Mouse (Mus musculus) ES-E14 (cell line): Measurements from ENCODE around the gene Fbxw24.
"Not testable (repeated sequence)": the region's sequence is repeated elsewhere in the genome, so short reads cannot be mapped to it uniquely, and the experiment has no call there.

Source experiments
- MAFK ChIP-seq: IDR thresholded peaks from 2 replicates; pipeline ENCODE4 v1.6.1; 2014; ENCODE audit warnings: mild to moderate bottlenecking, low read depth, low read length, inconsistent platforms; ENCODE audit not compliant: insufficient read depth
- ZC3H11A ChIP-seq: IDR thresholded peaks from 2 replicates; pipeline ENCODE4 v1.6.1; 2012; ENCODE audit warnings: low read depth, mild to moderate bottlenecking, inconsistent platforms, low read length, borderline replicate concordance
- ZNF384 ChIP-seq: IDR thresholded peaks from 2 replicates; pipeline ENCODE4 v1.6.1; 2012; ENCODE audit warnings: low read depth, low read length, inconsistent platforms

DNA sequence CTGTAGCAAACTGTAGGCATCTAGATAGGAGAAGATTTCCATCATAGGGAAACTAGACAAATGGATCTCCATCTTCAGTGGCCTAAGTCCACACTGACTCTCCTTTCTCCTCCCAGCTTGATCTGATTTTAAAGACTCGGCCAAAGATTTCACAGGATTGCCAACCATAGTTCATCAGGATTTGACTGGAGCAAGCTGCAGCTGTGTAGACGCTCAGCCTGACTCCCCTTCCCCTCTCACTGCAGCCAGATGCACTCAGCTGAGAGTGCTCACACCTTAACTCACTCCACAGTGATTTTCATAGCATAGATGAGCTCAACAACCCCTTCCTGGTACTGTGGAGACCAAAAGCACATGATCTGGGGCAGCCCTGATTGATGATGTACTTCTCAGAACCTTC is at the start of gene Fbxw24:
- TF ChIP-seq ZC3H11A, MAFK, ZNF384: not testable (repeated sequence)
